Mouse (Mus musculus) ES-Bruce4 (cell line): Measurements from ENCODE around the gene Sipa1l2. TPM values are rescaled to one million over a fixed set of nuclear protein-coding genes. Genes with fewer than 3 reads are reported as not detected.

Experiments
- H3K27ac ChIP-seq: 2 replicates; pipeline ENCODE4 v1.5.1; 2012; ENCODE audit warnings: low read length, inconsistent platforms; ENCODE audit not compliant: insufficient read depth
- H3K27me3 ChIP-seq: 2 replicates; pipeline ENCODE4 v1.6.1; 2012; ENCODE audit warnings: mild to moderate bottlenecking, low read length, inconsistent platforms; ENCODE audit not compliant: control insufficient read depth, poor library complexity, insufficient read depth, severe bottlenecking
- H3K36me3 ChIP-seq: 2 replicates; pipeline ENCODE4 v1.6.1; 2012; ENCODE audit warnings: inconsistent platforms, mild to moderate bottlenecking, low read length, moderate library complexity; ENCODE audit not compliant: control insufficient read depth, poor library complexity, insufficient read depth, severe bottlenecking
- H3K4me1 ChIP-seq: one replicate; pipeline ENCODE4 v1.8.1; 2011; ENCODE audit warnings: low read length; ENCODE audit not compliant: control insufficient read depth, insufficient read depth
- H3K4me3 ChIP-seq: 2 replicates; pipeline ENCODE4 v1.5.1; 2011; ENCODE audit warnings: low read depth, mild to moderate bottlenecking, low read length
- H3K9ac ChIP-seq: 2 replicates; pipeline ENCODE4 v1.6.1; 2012; ENCODE audit warnings: low read depth, mild to moderate bottlenecking, inconsistent platforms; ENCODE audit not compliant: poor library complexity, severe bottlenecking
- H3K9me3 ChIP-seq: replicated peaks from 2 replicates; pipeline ENCODE4 v1.6.1; 2012; ENCODE audit warnings: mild to moderate bottlenecking, low read length, inconsistent platforms; ENCODE audit not compliant: control insufficient read depth, poor library complexity, insufficient read depth, severe bottlenecking
- CTCF ChIP-seq: IDR thresholded peaks from one replicate; pipeline ENCODE4 v1.8.1; 2011; ENCODE audit warnings: low read depth, low read length
- EP300 ChIP-seq: IDR thresholded peaks from 2 replicates; pipeline ENCODE4 v1.6.1; 2011; ENCODE audit warnings: low read depth, low read length; ENCODE audit not compliant: insufficient read depth
- POLR2A ChIP-seq: IDR thresholded peaks from one replicate; pipeline ENCODE4 v1.8.1; 2011; ENCODE audit warnings: low read length; ENCODE audit not compliant: insufficient read depth
- polyA plus RNA-seq: library from polyadenylated mRNA; stranded (reverse); fragments of >200 nt; gene quantifications from 2 replicates; pipeline ENCODE4 v1.2.4, GENCODE M21; 2011; ENCODE audit warnings: low read depth; ENCODE audit not compliant: missing spikeins, insufficient read depth, insufficient read length

Gene Sipa1l2
- polyA plus RNA-seq, 1 experiment = 25.1 TPM

- H3K9me3 ChIP-seq = no peaks in the 10 kb centered on the region
- H3K9ac ChIP-seq = no peak overlapping the region
- TF ChIP-seq POLR2A (no peak), EP300 (no peak), CTCF (no peak)
- no peaks in the 10 kb centered on the region for H3K4me1 ChIP-seq
- no peaks in the 10 kb centered on the region for H3K27me3 ChIP-seq
- no peak overlapping the region for H3K27ac ChIP-seq
- H3K4me3 ChIP-seq = no peak overlapping the region
- H3K36me3 ChIP-seq = no peaks in the 10 kb centered on the region
Observed at GRCm38 (mm10) chr8:125381674-125382073, 187.9 kb downstream of the Sipa1l2 start.

- TF ChIP-seq CTCF = peak; percentile 14
- no peak for TF ChIP-seq POLR2A
- Histone ChIP-seq H3K9ac (no peak overlapping the region), H3K4me1 (no peaks in the 10 kb centered on the region), H3K36me3 (no peaks in the 10 kb centered on the region), H3K4me3 (no peak overlapping the region), H3K27ac (no peak overlapping the region), H3K27me3 (no peaks in the 10 kb centered on the region; the same call in 1 of the 2 replicates), H3K9me3 (no peaks in the 10 kb centered on the region)
Observed at GRCm38 (mm10) chr8:125379939-125380338, 189.7 kb downstream of the Sipa1l2 start.

DNA sequence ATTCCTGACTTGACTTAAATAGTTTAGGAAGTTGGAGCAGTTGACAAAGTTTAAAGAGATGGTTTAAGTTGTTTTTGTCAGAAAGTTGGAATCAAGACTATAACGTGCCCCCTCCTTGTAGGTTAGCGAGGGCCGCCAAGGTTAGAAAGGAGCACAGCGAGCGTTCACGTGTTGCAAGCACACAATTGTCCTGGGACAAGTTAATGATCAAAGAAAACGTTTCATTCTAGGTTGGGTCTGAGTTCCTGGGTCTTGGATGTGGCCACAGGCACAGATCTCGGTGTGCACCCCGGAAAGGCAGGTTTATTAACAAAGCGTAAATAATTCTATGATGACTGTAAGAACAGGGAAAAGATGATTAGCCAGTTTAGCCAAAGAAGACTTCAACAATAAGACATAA is 190.5 kb downstream of the Sipa1l2 start:
- H3K9ac ChIP-seq = no peak overlapping the region
- no peak overlapping the region for H3K4me3 ChIP-seq
- H3K4me1 ChIP-seq = no peaks in the 10 kb centered on the region
- no peaks in the 10 kb centered on the region for H3K36me3 ChIP-seq
- no peaks in the 10 kb centered on the region for H3K9me3 ChIP-seq
- TF ChIP-seq POLR2A (no peak), EP300 (no peak), CTCF (no peak)
- H3K27ac ChIP-seq = no peak overlapping the region
- no peaks in the 10 kb centered on the region; the same call in 1 of the 2 replicates for H3K27me3 ChIP-seq

DNA sequence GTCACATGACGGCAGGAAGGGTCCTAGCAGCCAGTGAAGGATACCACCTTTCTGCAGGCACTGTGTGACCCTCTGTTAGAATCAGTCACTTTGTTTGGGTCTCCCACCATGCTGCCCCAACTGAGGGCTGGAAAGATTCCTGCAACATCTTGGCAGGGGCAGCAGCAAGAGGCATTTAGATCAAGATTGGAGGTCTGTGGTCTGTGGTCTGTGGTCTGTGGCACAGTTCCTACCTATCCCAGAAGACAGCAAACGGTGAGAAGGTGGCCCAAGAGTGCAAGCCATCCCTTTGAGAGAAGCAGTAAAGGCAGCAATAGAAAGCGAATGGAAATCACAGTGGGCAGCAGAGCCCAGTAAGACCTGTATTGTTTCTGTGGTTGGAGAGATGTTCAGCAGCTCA is 191.9 kb downstream of the Sipa1l2 start:
- no peak overlapping the region for H3K4me3 ChIP-seq
- no peak overlapping the region for H3K27ac ChIP-seq
- H3K9ac ChIP-seq = no peak overlapping the region
- no peak for TF ChIP-seq EP300
- TF ChIP-seq POLR2A = no peak
- no peak for TF ChIP-seq CTCF
- H3K27me3 ChIP-seq = no peaks in the 10 kb centered on the region; the same call in 1 of the 2 replicates
- no peaks in the 10 kb centered on the region for H3K36me3 ChIP-seq
- no peaks in the 10 kb centered on the region for H3K4me1 ChIP-seq
- no peaks in the 10 kb centered on the region for H3K9me3 ChIP-seq

DNA sequence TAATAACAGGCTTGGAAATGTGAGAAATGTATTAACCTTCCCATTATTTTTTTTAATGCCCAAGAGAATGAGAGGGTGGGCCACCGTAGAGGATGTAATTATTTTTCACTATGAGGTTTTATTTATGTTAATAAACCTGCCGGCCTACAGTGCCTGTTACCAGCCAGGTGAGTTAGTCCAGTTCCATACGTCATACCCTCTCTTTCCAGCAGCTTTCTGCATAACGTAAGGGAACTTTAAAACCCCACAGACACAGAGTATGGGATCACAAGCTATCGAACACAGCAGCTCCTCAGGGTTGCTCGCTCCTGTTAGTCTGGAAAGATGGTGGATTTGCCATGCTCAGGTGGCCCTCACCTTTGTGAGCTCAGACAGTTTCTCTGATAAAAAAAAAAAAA is 193.2 kb downstream of the Sipa1l2 start:
- no peak overlapping the region for H3K4me3 ChIP-seq
- no peaks in the 10 kb centered on the region; the same call in 1 of the 2 replicates for H3K27me3 ChIP-seq
- no peaks in the 10 kb centered on the region for H3K36me3 ChIP-seq
- no peak overlapping the region for H3K27ac ChIP-seq
- TF ChIP-seq EP300 (no peak), POLR2A (no peak), CTCF (no peak)
- no peaks in the 10 kb centered on the region for H3K9me3 ChIP-seq
- H3K9ac ChIP-seq = no peak overlapping the region
- H3K4me1 ChIP-seq = no peaks in the 10 kb centered on the region

GRCm38 (mm10) chr8:125375659-125376447 is 193.8 kb downstream of the Sipa1l2 start:
- TF ChIP-seq CTCF (no peak), EP300 (no peak), POLR2A (no peak)
- Histone ChIP-seq H3K27me3 (no peaks in the 10 kb centered on the region; the same call in 1 of the 2 replicates), H3K9ac (no peak overlapping the region), H3K4me3 (no peak overlapping the region), H3K36me3 (no peaks in the 10 kb centered on the region), H3K4me1 (no peaks in the 10 kb centered on the region), H3K27ac (no peak overlapping the region), H3K9me3 (no peaks in the 10 kb centered on the region)
